Mouse (Mus musculus): ENCODE results near the gene Rnf5.

Rnf5 gene

DNA sequence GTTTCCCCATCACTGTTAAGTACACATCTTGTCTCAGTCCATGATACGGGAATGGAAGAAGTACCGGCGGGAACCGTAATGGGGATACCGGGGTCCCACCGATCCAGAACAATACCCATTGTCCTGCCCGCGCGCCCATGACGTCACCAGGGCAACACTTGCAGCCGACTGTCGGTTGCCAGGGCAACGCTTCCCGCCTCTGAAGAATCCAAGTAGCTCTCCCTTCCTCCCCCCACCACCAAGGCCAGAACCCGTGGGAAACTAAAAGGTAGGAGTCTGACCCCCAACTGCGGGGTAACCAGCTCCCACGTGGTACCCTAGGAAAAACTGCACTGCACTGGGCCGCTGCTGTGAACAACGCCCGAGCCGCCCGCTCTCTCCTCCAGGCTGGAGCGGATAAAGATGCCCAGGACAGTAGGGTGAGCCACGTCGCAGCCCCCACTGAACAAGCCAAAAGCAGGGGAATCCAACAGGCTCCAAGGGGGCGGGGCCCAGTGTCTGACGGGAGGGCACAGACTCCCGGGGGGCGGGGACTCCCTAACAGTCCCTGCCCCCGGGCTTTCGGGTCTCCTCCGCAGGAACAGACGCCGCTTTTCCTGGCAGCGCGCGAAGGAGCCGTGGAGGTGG lies 16.6 kb downstream of the Rnf5 start:
- DNase-seq (ENCODE audit: low spot score in 2 of 2): peak in 1 of 2 experiments; percentile 90

DNA sequence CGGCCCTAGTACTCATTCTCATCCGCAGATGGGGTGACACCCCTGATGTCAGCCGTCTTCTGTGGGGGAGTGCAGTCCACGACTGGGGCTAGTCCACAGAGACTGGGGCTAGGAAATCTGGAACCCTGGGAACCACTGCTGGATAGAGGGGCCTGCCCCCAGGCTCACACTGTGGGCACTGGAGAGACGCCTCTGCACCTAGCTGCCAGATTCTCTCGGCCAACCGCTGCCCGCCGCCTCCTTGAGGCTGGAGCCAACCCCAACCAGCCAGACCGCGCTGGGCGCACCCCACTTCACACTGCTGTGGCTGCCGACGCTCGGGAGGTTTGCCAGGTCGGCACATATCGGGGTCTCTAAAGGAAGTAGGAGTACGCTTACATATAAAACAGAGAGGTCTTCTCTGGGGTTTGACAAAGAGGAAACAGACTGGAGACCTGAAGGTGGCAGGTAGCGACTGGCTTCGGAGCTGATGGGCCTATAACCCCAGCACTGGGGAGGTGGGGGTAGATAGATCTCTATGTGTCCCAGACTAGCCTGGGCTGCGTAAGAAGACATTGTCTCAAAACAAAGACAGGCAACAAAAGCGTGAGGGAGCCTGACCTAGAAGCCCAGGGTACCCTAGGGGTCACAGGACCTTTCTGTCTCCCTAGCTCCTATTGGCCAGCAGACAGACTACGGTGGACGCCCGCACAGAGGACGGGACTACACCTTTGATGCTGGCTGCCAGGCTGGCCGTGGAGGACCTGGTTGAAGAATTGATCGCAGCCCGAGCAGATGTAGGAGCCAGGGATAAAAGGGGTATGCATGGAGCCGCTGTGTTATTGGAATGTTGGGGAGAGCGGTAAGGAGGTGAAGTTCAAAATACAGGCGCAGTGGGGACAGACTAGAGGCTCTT lies 17.4 kb downstream of the Rnf5 start:
- DNase-seq (ENCODE audit: low spot score in 2 of 2): no peak

DNA sequence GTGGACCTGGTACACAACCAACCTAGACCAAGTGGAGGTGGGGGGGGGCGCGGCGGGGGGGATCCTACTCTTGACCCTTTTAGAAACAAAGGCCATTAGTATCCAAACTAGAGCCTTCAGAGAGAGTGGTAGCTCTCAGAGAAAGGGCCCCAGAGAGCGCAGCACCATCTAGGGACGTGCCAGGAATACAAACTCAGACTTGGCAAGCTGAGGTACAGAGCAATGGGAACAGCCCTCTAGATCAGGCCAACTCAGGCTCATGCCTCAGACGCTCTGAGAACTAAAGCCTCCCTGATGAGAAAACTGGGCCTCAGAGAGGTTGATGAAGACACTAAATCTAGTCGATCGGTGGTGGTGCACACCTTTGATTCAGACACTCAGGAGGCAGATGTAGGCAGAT lies 18.4 kb downstream of the Rnf5 start:
- no peak for DNase-seq (ENCODE audit: low spot score in 2 of 2)

DNA sequence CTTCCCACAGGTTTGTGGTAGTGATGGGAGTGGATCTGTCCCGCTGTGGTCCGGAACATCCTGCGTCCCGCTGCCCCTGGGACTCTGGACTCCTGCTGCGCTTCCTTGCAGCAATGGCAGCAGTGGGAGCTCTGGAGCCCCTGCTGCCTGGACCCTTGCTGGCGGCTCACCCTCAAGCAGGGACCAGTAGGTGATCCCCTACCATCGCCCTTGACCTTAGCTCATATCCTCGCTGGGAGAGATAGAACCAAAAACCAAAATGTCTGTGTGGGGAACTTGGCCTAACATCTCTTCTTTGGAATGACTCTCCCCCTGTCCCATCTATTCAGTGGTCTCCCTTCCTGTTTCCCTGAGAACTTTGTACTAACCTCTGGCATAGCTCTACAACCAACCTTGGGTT lies 19.7 kb downstream of the Rnf5 start:
- DNase-seq (ENCODE audit: low spot score in 2 of 2): no peak

DNA sequence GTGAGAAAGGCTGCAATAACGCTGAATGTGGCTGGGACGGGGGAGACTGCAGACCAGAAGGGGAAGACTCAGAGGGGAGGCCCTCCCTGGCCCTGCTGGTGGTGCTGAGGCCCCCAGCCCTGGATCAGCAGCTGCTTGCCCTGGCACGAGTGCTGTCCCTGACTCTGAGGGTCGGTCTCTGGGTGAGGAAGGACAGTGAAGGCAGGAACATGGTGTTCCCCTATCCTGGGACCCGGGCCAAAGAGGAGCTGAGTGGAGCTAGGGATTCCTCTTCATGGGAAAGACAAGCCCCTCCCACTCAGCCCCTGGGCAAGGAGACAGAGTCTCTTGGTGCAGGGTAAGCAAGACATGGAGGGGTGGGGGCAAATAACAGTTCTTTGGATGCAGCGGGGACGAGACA lies 20.1 kb downstream of the Rnf5 start:
- no peak for DNase-seq (ENCODE audit: low spot score in 2 of 2)

DNA sequence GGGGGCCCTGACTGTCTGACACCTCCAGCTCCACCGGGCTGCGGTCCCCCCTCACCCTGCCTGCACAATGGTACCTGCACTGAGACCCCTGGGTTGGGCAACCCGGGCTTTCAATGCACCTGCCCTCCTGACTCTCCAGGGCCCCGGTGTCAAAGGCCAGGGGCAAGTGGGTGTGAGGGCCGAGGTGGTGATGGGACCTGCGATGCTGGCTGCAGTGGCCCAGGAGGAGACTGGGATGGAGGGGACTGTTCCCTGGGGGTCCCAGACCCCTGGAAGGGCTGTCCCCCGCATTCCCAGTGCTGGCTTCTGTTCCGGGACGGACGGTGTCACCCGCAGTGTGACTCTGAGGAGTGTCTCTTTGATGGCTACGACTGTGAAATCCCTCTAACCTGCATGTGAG lies 21.0 kb downstream of the Rnf5 start:
- no peak for DNase-seq (ENCODE audit: low spot score in 2 of 2)

DNA sequence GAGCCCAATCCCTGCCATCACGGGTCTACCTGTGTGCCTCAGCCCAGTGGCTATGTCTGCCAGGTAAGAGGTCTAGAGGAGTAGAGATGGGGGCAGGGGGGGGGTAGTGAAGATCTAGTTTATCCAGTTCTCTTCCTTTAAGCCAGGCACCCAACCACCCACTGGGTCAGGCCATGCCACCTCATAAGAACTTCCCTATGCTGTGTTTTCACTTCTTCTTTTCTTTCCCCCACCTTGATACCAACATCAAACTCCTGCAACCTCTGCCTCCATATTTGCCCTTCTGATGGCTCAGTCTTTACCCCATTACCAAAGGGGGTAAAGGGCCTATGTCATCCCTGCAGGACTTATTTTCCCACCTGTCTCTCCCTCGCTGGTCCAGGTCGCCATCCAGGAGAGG lies 25.4 kb downstream of the Rnf5 start:
- DNase-seq (ENCODE audit: low spot score in 2 of 2): no peak

DNA sequence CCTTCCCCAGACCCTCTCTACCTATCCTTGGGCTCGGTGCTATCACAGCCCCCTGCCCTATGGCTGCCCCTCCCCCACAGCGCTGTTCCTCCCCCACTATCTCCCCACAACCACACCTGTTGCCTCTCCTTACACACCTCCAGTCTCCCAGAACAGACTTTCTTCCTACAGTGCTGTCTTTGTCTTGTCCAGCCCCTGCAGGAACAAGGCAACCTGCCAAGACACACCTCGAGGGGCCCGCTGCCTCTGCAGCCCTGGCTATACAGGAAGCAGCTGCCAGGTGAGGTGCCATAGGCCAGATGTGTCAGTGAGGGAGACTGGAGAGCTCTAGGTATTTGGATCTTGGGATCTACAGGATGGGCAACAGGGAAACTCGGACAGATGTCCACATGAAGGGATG lies 26.9 kb downstream of the Rnf5 start:
- no peak for DNase-seq (ENCODE audit: low spot score in 2 of 2)

DNA sequence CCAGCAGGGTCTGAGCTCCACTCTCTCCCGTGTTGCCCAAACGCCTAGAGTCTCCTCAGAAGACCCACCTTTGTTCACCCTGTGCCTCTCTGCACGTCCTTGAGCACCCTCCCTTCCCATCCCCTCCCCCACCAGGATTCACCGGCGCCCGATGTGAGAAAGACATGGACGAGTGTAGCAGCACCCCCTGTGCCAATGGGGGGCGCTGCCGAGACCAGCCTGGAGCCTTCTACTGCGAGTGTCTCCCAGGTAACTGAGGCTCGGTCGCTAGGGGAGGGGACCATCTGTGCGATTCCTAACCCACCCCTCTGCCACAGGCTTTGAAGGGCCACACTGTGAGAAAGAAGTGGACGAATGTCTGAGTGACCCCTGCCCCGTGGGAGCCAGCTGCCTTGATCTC lies 31.1 kb downstream of the Rnf5 start:
- no peak for DNase-seq (ENCODE audit: low spot score in 2 of 2)

DNA sequence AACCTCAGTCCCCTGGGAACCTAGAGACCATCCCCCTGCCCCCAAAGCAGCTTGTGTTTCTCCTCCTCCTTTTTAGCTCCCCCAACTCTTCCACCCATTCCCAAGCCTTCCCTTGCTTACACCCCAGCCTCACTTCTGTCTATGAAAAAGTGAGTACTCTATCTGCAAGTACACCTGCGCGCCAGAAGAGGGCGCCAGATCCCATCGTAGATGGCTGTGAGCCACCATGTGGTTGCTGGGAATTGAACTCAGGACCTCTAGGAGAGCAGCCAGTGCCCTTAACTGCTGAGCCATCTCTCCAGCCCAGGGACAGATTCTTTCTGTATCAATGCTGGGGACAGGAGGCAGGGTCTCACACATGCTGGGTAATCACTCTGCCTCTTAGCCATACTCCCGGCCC lies 31.6 kb downstream of the Rnf5 start:
- no peak for DNase-seq (ENCODE audit: low spot score in 2 of 2)

DNA sequence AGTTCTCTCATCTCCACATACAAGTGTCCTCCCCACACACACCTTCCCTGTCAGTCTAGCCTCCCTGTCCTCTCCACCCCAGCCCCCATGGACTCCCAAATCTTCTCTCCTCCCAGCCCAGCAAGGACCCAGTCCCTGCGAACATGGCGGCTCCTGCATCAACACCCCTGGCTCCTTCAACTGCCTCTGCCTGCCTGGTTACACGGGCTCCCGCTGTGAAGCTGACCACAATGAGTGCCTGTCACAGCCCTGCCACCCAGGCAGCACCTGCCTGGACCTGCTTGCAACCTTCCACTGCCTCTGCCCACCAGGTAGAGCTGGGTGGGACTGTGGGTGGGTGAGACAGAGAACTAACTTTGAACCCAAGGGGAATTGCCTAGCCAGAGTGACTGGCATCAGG lies 33.6 kb downstream of the Rnf5 start:
- no peak for DNase-seq (ENCODE audit: low spot score in 2 of 2)

DNA sequence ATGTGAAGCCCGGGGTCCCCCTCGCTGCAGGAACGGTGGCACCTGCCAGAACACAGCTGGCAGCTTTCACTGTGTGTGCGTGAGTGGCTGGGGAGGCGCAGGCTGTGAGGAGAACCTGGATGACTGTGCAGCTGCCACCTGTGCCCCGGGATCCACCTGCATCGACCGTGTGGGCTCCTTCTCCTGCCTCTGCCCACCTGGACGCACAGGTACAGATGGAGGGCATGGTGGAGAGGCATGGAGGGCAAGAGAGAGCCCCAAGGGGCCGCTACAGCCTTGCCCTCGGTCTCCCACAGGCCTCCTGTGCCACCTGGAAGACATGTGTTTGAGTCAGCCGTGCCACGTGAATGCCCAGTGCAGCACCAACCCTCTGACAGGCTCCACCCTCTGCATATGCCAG lies 35.1 kb downstream of the Rnf5 start:
- DNase-seq (ENCODE audit: low spot score in 2 of 2): no peak

DNA sequence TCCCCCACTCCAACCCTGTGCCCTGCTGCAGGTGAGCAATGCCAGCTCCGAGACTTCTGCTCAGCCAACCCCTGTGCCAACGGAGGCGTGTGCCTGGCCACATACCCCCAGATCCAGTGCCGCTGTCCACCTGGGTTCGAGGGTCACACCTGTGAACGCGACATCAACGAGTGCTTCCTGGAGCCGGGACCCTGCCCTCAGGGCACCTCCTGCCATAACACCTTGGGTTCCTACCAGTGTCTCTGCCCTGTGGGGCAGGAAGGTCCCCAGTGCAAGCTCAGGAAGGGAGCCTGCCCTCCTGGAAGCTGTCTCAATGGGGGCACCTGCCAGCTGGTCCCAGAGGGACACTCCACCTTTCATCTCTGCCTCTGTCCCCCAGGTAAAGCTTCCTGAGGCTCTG lies 36.2 kb downstream of the Rnf5 start:
- no peak for DNase-seq (ENCODE audit: low spot score in 2 of 2)

DNA sequence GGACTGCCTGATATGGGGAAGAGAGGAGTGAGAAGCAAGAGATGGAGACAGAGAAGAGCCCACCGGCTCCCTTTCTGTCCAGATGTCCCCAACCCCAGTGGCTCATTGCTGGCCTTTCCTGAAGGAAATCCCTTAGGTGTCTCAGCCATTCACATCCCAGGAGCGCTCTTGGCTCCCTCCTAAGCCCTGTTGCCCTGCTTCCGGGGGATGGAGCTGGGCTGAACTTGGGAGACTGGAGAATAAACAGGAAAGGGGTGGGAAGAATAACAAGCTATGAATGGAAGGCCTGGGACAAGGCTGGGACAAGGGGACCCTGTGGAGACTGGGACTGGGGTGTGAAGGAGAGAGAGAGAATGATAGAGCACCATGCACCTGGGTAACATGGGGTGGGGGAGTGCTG lies 38.7 kb downstream of the Rnf5 start:
- no peak for DNase-seq (ENCODE audit: low spot score in 2 of 2)

DNA sequence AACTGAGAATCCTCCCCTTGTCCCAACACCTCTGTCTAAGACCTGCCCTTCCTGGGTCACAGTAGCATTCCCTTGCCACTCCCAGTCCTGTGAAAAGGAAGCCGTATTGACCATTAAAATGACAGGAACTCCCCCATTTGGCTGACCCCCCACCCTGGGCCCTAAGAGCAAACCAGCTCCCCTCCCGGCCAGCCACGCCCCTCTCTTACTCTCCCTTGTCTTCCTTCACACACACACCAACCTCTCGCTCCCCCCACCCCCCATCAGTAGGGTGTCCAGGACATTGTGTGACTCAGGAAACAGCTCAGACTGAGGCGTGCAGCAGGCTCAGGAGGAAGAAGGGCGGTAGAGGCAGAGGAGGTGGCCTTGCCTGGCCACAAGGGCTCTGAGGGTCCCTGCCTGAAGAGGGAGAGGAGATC lies 39.5 kb downstream of the Rnf5 start, which contains the start of gene Notch4:
TSS of gene Notch4 (plus strand) at position 266 of the 419 bp plus-strand sequence.
- DNase-seq (ENCODE audit: low spot score in 2 of 2): no peak

DNA sequence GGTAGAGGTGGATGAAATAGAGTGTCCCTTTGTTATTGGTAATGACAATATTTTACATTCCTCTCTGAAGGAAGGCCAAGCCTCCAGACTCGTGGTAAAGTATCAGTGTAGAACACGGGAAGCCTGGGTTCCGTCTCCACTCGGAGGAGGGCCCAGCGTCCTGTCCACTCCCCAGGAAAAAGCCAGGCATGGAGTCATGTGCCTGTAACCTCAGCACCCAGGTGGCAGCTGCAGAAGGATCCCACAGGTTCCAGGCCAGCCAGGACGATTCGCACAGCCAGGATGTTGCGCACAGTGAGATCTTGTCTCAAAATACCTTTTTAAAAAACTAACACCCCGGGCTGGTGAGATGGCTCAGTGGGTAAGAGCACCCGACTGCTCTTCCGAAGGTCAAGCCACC lies 40.1 kb downstream of the Rnf5 start:
- DNase-seq (ENCODE audit: low spot score in 2 of 2): no peak

DNA sequence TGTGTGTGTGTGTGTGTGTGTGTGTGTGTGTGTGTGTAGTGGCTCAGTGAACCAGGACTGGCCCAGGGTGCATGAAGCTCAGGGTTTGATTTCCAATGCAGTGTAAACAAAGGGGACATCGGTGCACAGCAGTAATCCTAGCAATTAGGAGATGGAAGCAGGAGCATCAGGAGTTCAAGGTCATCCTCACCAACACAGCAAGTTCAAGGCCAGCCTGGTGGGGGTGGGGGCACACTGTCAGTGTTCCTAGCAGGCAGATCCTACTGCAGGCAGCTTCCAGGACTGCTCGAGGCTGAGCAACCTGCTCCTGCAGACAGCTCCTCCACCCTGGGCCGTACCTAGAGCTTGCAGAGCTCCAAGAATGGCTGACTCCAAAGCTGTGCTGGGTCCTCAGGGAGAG lies 40.9 kb downstream of the Rnf5 start:
- no peak for DNase-seq (ENCODE audit: low spot score in 2 of 2)

DNA sequence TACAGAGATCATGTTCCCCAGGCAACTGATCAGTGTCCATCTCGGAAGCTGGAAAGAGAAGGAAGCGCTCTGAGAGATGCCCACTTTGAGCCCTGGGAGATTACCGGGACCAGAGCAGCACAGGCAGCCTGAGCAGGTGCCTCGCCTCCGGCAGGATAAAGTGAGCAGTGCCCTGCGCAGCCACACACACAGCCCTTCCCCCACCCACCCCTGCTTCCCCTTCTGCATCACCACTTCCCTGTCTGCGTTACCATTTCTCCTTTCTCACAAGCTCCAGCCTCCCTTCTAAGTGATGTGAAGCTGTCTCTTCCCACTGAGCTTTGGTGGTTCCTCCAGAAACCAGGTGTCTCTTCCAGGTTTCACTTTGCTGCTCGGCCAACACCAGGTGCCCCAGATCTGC lies 42.3 kb downstream of the Rnf5 start:
- DNase-seq (ENCODE audit: low spot score in 2 of 2): peak in 1 of 2 experiments; percentile 62

DNA sequence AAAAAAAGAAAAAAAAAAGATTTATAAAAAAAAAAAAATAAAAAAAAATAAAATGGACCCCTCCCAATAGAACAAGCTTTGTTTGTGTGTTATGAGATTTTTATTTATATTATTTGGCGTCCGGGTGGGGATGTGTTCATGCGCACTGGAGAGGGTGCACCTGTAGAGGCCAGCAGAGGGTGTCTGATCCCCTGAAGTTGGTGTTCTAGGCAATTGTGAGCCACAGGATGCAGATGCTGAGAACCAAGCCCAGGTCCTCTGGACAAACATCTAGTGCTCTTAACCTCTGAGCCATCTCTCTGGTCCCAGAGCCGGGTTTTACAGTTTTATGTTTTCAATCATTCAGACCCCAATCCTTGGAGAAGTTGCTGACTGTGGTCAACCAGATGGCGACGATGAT lies 43.1 kb downstream of the Rnf5 start:
- no peak for DNase-seq (ENCODE audit: low spot score in 2 of 2)

DNA sequence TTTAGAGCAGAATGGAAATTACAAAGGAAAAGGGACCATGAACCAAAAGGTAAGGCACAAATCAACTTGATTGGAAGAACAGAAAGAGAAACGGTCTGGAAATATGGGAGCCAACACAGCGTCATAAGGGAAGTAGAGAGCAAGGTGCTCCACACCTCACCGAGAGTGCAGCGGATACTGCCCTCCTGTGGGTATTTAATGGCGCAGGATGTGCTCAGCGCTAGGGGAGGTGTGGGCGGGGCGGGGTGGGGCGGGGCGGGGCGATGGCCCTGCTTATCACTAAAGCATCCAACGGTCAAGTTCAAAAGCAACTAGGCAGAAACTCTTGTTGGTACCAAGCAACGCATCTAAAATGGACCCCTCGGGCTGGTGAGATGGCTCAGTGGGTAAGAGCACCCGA lies 43.6 kb downstream of the Rnf5 start:
- no peak for DNase-seq (ENCODE audit: low spot score in 2 of 2)

DNA sequence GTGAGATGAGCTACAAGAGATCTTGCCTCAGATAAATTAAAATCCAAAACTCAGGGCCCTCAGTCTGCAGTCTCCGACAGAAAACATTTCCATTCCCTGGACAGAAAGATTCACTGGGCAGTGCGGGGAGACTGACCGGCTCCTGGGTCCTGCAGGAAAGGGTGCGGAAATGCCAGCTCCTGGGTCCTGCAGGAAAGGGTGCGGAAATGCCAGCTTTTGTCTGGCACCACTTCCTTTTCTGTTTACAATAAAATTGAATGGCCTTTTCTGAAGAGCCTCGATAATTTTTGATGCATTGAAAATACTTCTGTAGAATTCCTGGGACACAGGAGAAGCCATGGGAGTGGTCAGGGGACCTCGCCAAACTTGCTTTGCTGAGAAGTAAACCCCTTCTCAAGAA lies 44.4 kb downstream of the Rnf5 start:
- no peak for DNase-seq (ENCODE audit: low spot score in 2 of 2)

DNA sequence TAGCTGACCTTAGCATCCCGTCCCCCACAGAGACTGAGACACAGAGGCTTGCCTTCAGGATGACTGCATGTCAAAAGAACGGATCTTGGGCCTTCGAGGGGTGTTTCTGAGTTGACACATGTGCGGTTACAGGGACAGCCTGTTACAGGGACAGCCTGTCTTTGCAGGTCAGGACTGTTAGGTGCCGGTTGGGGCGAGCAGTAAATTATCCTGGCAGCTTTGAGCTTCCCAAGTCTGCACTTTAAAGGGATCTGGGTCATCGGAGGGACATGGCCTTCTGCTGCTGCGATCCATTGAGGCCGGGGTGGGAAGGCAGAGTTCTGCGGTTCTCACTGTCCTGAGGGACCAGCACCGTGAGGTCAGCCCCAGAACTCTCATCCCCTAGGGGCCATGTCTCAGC lies 46.1 kb downstream of the Rnf5 start:
- no peak for DNase-seq (ENCODE audit: low spot score in 2 of 2)

DNA sequence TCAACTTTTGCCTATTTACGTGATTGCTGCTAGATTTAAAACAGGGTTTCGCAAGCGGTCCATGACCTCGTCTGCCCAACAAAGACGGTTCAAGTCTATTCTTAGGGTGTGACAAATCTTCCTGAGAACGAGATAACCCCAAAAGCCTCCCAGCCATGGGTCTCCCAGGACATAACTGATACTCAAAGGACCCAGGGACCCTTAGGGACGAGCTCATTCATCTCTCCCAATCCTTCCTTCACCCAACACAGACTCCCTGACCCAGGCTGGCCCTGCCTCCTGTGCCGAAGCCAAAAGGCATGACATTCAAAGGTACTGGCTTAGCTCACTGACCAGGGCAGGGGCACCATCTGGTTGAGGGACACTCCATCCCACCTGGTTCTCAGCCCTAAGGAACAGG lies 47.1 kb downstream of the Rnf5 start:
- no peak for DNase-seq (ENCODE audit: low spot score in 2 of 2)
